Comparison of ENCODE assay signal across 26 mouse cellular contexts in genomic region chr6:21005077-21005476, GRCm38 (mm10).
"Had no signal": no experiment of that assay in that cellular context is flagged by ENCODE, and none has a peak within 500 bp of the region (broad histone marks: within the 10 kb centered on the region; RNA-seq: fewer than 3 reads in every experiment).

No protein-coding gene starts in this region.

- H3K9ac ChIP-seq: heart, embryonic 13.5 days; heart, embryonic 15.5 days; hindbrain, embryonic 13.5 days; hindbrain, embryonic 15.5 days; kidney, embryonic 15.5 days; limb, embryonic 13.5 days; liver, embryonic 13.5 days; liver, embryonic 15.5 days had no signal

- H3K4me1 ChIP-seq: heart, embryonic 13.5 days; heart, embryonic 15.5 days; hindbrain, embryonic 13.5 days; hindbrain, embryonic 15.5 days; kidney, embryonic 15.5 days; limb, embryonic 13.5 days; liver, embryonic 13.5 days; liver, embryonic 15.5 days had no signal

- ATAC-seq: hindbrain, postnatal 0 days; intestine, postnatal 0 days had no signal

- H3K4me2 ChIP-seq: heart, embryonic 11.5 days; heart, embryonic 13.5 days; heart, embryonic 15.5 days; hindbrain, embryonic 13.5 days; hindbrain, embryonic 15.5 days; kidney, embryonic 15.5 days; limb, embryonic 13.5 days; liver, embryonic 11.5 days; liver, embryonic 13.5 days; liver, embryonic 15.5 days had no signal

- H3K27me3 ChIP-seq: heart, embryonic 13.5 days; heart, embryonic 15.5 days; hindbrain, embryonic 13.5 days; hindbrain, embryonic 15.5 days; kidney, embryonic 15.5 days; limb, embryonic 13.5 days; liver, embryonic 13.5 days; liver, embryonic 15.5 days had no signal

- H3K9me3 ChIP-seq: heart, embryonic 13.5 days; heart, embryonic 15.5 days; hindbrain, embryonic 13.5 days; hindbrain, embryonic 15.5 days; kidney, embryonic 15.5 days; limb, embryonic 13.5 days; liver, embryonic 13.5 days; liver, embryonic 15.5 days had no signal

- DNase-seq: gastrocnemius, postnatal 14 days; gastrocnemius, postnatal 36 days; heart, adult 11 months; heart, adult 2 months; heart, postnatal 14 days; heart, postnatal 36 days; kidney, adult 18-20 months; kidney, adult 8-10 months; kidney, postnatal 10 days; kidney, postnatal 25 days; kidney, postnatal 4 days; liver; liver, embryonic 13.5 days had no signal

- H3K36me3 ChIP-seq: heart, embryonic 13.5 days; heart, embryonic 15.5 days; hindbrain, embryonic 13.5 days; hindbrain, embryonic 15.5 days; kidney, embryonic 15.5 days; limb, embryonic 13.5 days; liver, embryonic 13.5 days; liver, embryonic 15.5 days had no signal

- H3K4me3 ChIP-seq: heart, adult 2 months; heart, embryonic 13.5 days; heart, embryonic 15.5 days; hindbrain, embryonic 13.5 days; hindbrain, embryonic 15.5 days; kidney, embryonic 15.5 days; layer of hippocampus, adult 2 months; left cerebral cortex, adult 2 months; limb, embryonic 13.5 days; liver, embryonic 13.5 days; liver, embryonic 15.5 days had no signal

- H3K27ac ChIP-seq: heart, adult 2 months; heart, embryonic 13.5 days; heart, embryonic 15.5 days; hindbrain, embryonic 13.5 days; hindbrain, embryonic 15.5 days; hindbrain, postnatal 0 days; kidney, embryonic 15.5 days; layer of hippocampus, adult 2 months; left cerebral cortex, adult 2 months; limb, embryonic 13.5 days; liver, embryonic 13.5 days; liver, embryonic 15.5 days had no signal
